Mouse (Mus musculus) midbrain, embryonic 11.5 days (tissue): ENCODE measurements around the gene Pi4k2a. TPM values are rescaled to one million over a fixed set of nuclear protein-coding genes. Genes with fewer than 3 reads are reported as not detected.

Experiments used
- ATAC-seq: fragments of 200-750 bp; cut with Nextera tagmentation; 2 replicates; pipeline ENCODE4 v1.8.0; 2017; ENCODE audit warnings: moderate TSS enrichment, moderate library complexity; ENCODE audit not compliant: low FRiP score
- DNase-seq: peaks from one replicate; pipeline ENCODE4 v3.0.0; 2015; ENCODE audit warnings: low spot score; ENCODE audit errors: missing footprints
- H3K27ac ChIP-seq: fragments of 300-500 bp; sonication (generic); 2 replicates; pipeline ENCODE4 v1.5.1; 2014; ENCODE audit warnings: low read depth, low read length
- H3K27me3 ChIP-seq: fragments of 300-500 bp; sonication (generic); 2 replicates; pipeline ENCODE4 v1.6.1; 2014; ENCODE audit warnings: mild to moderate bottlenecking, low read length, moderate library complexity, mixed read lengths; ENCODE audit not compliant: control insufficient read depth, insufficient read depth
- H3K36me3 ChIP-seq: fragments of 300-500 bp; sonication (generic); 2 replicates; pipeline ENCODE4 v1.6.1; 2014; ENCODE audit warnings: mild to moderate bottlenecking, low read length, moderate library complexity, mixed read lengths; ENCODE audit not compliant: control insufficient read depth, insufficient read depth
- H3K4me1 ChIP-seq: fragments of 300-500 bp; sonication (generic); 2 replicates; pipeline ENCODE4 v1.6.1; 2014; ENCODE audit warnings: low read length; ENCODE audit not compliant: control insufficient read depth, insufficient read depth
- H3K4me2 ChIP-seq: fragments of 300-500 bp; sonication (generic); 2 replicates; pipeline ENCODE4 v1.6.1; 2014; ENCODE audit warnings: mild to moderate bottlenecking, moderate library complexity
- H3K4me3 ChIP-seq: fragments of 300-500 bp; sonication (generic); 2 replicates; pipeline ENCODE4 v1.5.1; 2014; ENCODE audit warnings: low read depth, low read length
- H3K9ac ChIP-seq: fragments of 300-500 bp; sonication (generic); 2 replicates; pipeline ENCODE4 v1.6.1; 2014; ENCODE audit warnings: low read length
- H3K9me3 ChIP-seq: fragments of 300-500 bp; sonication (generic); 2 replicates; pipeline ENCODE4 v1.6.1; 2016; ENCODE audit warnings: low read length; ENCODE audit not compliant: control insufficient read depth
- WGBS: fragments of 180-500 bp; shearing (Covaris S2); extraction: QIAGEN DNeasy Blood & Tissue Kit; methylation state at CpG from one replicate; pipeline ENCODE4 v1.1.7; 2014; 5-methylcytosine and 5-hydroxymethylcytosine counted together
- polyA plus RNA-seq: library from polyadenylated mRNA; unstranded; fragments of >200 nt; fragmentation: Nextera tagmentation; extraction: Ambion mirVana; gene quantifications from 2 replicates; pipeline ENCODE4 v1.2.1, GENCODE M21; 2014

The Pi4k2a gene
- polyA plus RNA-seq, 1 experiment from 2014 or later: 22.1 TPM

DNA sequence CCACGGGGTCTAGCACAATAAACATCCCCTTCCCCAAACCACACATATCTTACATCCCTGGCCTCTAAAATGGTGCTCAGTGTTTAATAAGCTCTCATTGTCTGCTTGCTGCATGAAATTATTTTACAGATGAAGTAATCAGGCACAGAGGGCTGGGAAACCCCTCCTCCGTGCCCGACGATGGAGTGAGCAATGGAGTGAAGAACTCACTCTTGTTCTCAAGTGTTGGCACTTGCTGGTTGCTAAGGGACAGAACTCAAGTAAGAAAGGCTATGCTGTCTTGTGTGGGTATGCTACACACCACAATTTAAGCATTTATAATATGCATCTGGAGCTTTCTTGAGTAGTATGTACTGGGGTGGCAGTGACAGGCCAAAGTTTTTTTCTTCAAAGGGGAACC, 54.9 kb downstream of the Pi4k2a start:
- Histone ChIP-seq H3K4me3 (no peak overlapping the region), H3K36me3 (no peaks in the 10 kb centered on the region), H3K27ac (no peak overlapping the region), H3K4me1 (peaks cover 5% of the 10 kb centered on the region), H3K4me2 (no peak overlapping the region), H3K9me3 (no peaks in the 10 kb centered on the region), H3K27me3 (peaks cover 28% of the 10 kb centered on the region), H3K9ac (no peak overlapping the region)
- 75% methylated on average over 4 of the region's 4 CpGs for WGBS
- DNase-seq (no peak), ATAC-seq (no peak)

DNA sequence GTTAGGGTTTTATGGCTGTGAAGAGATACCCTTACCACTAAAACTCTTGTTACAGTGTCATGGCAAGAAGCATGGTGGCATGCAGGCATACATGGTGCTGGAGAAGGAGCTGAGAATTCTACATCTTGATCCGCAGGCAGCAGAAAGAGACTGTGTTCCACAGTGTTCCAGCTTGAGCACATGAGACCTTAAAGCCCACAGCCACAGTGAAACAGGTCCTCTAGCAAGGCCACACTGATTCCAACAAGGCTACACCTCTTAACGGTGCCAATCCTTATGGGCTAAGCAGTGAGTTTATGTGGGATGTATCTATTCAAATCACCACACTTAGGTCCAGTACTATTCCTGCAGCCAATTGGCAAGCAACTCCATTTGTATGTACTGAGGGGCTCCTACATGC, 55.5 kb downstream of the Pi4k2a start:
- Histone ChIP-seq H3K36me3 (no peaks in the 10 kb centered on the region), H3K4me2 (no peak overlapping the region), H3K4me3 (no peak overlapping the region), H3K9ac (no peak overlapping the region), H3K27ac (no peak overlapping the region), H3K27me3 (peaks cover 28% of the 10 kb centered on the region), H3K4me1 (peaks cover 5% of the 10 kb centered on the region), H3K9me3 (no peaks in the 10 kb centered on the region)
- 85% methylated on average over 2 of the region's 2 CpGs for WGBS
- ATAC-seq: no peak
- DNase-seq: no peak

DNA sequence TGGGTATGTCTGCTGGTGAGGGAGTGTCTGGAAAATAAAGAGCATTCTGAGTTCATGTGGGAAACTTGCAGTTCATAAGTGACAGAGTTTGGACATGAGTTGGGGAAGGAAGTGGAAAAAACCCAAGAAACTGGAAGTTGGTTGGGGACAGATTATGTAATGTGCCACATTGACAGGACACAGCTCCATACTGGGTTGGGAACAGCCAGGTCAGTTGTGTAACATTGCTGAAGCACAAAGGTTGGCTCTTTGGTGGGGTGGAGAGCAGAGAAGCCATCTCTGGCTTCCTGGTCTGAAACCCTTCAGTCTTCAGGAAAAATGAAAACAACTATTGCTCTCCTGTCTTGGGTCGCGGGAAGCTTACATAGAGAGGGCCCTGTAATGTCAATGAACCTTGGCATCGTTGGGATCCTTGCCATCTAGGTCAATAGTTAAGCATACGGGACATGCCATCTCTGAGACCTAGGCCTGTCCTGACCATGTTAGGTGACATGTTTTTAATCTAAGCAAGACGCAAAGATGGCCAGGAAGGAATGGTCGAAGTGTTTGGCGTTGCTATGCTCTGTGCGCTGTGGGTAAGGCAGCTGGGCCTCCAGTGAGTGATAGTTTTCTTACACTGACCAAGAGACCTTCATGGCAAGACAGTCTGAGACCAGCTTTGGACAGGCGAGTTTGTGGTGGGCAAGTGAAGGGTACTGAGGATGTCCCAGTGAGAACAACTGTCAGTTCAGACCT, 56.2 kb downstream of the Pi4k2a start:
- Histone ChIP-seq H3K4me2 (no peak overlapping the region), H3K36me3 (no peaks in the 10 kb centered on the region), H3K9me3 (no peaks in the 10 kb centered on the region), H3K27ac (no peak overlapping the region), H3K4me1 (peaks cover 5% of the 10 kb centered on the region), H3K4me3 (no peak overlapping the region), H3K27me3 (peaks cover 28% of the 10 kb centered on the region), H3K9ac (no peak overlapping the region)
- DNase-seq (no peak), ATAC-seq (0 out of 2 replicates have a peak, but pooled peaks have one; percentile 8)
- 90% methylated on average over 9 of the region's 9 CpGs for WGBS

DNA sequence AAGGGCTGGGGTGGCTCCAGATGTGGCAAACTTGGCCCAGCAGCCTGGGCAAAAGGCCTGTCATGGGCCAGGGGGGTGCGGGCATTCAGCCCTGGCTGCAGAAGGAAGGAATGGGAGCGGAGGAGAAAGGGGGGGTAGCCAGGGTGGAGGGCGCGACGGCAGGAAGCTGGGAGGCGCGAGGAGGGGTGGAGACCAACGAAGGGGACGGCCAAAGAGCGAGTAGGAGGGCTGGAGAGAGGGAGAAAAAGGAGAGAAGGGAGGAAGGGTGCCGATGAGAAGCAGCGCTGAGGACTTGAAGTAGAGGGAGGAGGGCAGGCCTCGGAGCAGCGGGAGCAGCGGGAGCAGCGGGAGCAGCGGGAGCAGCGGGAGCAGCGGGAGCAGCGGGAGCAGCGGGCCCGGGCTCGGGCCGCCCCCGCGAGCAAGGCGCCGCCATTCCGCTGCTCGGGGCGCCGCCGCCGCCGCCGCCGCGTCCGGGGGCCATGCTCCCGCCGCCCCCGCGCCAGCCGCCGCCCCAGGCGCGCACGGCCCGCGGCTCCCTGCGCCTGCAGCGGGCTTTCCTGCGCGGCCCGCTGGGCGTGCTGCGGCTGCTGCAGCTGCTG, 57.0 kb downstream of the Pi4k2a start, which contains the start of gene Marveld1:
Gene Marveld1 (plus strand): TSS at position 231 of the 599 bp plus-strand sequence.
- Histone ChIP-seq H3K9ac (peak within 1 kb of the TSS; percentile 73), H3K27me3 (peaks cover 28% of the 10 kb centered on the region), H3K36me3 (no peaks in the 10 kb centered on the region), H3K4me3 (peak within 1 kb of the TSS; percentile 59), H3K4me2 (peak within 1 kb of the TSS; percentile 81), H3K9me3 (no peaks in the 10 kb centered on the region), H3K27ac (no peak within 1 kb of the TSS), H3K4me1 (peaks cover 5% of the 10 kb centered on the region)
- under 1% methylated on average over 40 of the region's 57 CpGs for WGBS
- DNase-seq: peak; percentile 92
- ATAC-seq: peak; percentile 42; the same call in 1 of the 2 replicates

DNA sequence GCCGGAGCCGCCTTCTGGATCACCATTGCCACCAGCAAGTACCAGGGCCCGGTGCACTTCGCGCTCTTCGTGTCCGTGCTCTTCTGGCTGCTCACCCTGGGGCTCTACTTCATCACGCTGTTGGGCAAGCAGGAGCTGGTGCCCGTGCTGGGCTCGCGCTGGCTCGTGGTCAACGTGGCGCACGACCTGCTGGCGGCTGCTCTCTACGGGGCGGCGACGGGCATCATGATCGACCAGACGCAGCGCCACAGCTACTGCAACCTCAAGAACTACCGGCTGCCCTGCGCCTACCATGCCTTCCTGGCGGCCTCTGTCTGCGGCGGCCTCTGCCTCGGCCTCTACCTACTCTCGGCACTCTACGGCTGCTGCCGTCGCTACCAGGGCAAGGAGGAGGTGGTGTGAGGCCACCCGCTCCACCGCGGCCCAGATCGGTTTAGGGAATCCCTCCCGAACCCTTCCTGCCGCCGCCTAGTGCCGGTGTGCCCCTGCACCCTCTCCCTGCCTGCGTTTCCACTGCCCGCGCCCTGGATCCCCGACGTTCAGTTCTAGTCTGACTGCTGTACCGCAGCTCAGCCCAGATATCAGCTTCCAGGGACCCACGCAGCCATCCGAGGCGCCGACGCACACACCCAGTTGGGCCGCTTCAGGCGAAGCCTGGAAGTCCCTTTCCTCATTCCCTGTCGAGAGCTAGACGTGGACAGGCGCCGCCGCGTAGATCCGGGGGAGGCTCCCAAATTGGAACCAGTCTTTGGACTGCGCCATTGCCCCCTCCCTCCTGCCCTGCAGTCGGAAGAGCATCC, 57.7 kb downstream of the Pi4k2a start:
- peak overlapping the region; percentile 81 for H3K4me2 ChIP-seq
- DNase-seq (peak; percentile 96), ATAC-seq (peak; percentile 41; the same call in 1 of the 2 replicates)
- under 1% methylated on average over 63 of the region's 63 CpGs for WGBS
- H3K9ac ChIP-seq: peak overlapping the region; percentile 73
- peaks cover 5% of the 10 kb centered on the region for H3K4me1 ChIP-seq
- no peak overlapping the region for H3K27ac ChIP-seq
- H3K4me3 ChIP-seq: peak overlapping the region; percentile 59
- no peaks in the 10 kb centered on the region for H3K9me3 ChIP-seq
- H3K27me3 ChIP-seq: peaks cover 28% of the 10 kb centered on the region
- H3K36me3 ChIP-seq: no peaks in the 10 kb centered on the region

DNA sequence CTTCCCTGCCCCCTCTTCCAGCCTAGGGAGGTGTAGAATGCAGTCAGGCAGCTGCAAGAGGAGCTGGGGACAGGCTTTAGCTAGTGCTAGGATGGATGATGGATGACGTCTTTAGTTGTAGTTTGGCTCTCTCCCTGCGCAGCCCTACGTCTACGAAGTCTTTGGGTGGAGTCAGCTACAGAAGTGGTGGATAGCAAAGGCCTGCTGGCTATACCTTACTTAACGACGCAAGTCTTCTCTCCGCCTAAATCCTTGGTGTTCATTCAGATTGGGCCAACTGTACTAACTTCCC, 58.2 kb downstream of the Pi4k2a start:
- 20% methylated on average over 7 of the region's 7 CpGs for whole genome bisulfite sequencing
- DNase-seq: no peak
- Histone ChIP-seq H3K9me3 (no peaks in the 10 kb centered on the region), H3K27ac (no peak overlapping the region), H3K4me1 (peaks cover 5% of the 10 kb centered on the region), H3K4me3 (peak overlapping the region; percentile 59), H3K9ac (peak overlapping the region; percentile 73; the same call in 1 of the 2 replicates), H3K4me2 (peak overlapping the region; percentile 81), H3K36me3 (no peaks in the 10 kb centered on the region), H3K27me3 (peaks cover 28% of the 10 kb centered on the region)
- ATAC-seq: no peak

DNA sequence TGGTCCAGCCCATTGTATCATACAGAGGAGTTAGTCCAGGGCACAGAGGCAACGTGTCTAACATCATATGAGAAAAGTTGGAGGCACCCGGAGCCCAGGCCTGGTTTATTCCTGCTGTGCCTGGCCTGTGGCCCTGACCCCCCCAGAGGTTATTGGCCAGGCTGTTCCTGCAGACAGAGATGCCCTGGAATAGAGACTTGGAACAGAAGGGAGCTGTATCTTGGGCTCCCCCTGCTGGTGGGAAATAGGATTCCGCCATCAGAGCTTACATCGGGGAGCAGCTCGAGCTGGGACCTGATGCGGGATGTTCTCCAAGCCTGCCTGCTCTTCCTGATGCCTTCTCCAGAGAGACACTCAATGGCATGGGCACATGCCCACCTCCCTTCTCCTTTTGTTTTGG, 61.7 kb downstream of the Pi4k2a start:
- H3K9ac ChIP-seq: no peak overlapping the region
- H3K27me3 ChIP-seq: peaks cover 18% of the 10 kb centered on the region
- ATAC-seq: 0 out of 2 replicates have a peak, but pooled peaks have one; percentile 41
- H3K4me1 ChIP-seq: peaks cover 5% of the 10 kb centered on the region
- no peaks in the 10 kb centered on the region for H3K36me3 ChIP-seq
- H3K4me3 ChIP-seq: no peak overlapping the region
- H3K27ac ChIP-seq: no peak overlapping the region
- no peak overlapping the region for H3K4me2 ChIP-seq
- H3K9me3 ChIP-seq: no peaks in the 10 kb centered on the region
- peak; percentile 98 for DNase-seq
- WGBS: 10% methylated on average over 6 of the region's 6 CpGs

DNA sequence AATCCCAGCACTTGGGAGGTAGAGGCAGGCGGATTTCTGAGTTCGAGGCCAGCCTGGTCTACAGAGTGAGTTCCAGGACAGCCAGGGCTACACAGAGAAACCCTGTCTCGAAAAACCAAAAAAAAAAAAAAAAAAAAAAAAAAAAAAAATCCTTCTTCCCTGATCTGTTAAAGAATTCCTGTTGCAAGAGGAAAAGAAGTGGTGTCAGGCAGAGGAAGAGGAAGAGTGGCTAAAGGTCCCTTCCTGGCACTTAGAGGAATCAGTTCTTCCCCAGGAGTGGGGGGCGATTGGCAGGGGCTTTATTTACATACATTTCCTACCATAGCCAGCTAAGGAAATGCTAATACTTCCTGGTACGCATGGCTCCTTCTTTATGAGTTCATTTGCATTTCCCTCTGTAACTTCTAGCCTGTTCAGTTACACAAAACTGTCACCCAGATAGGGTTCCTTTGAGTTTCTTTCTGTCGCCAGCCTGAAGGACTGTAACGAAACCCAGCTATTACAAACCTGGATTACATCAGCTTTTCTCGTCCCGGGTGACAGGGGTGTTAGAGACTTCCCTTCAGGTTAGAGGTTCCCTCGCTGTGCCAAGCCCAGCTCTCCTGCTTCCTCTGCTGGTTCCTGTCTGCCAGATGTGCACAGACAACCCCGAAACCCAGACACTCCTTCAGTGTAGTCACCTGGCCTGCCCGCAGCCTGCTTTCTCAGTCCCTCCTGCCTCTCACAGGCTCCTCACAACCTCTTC, 67.4 kb downstream of the Pi4k2a start:
- H3K27me3 ChIP-seq: no peaks in the 10 kb centered on the region
- H3K4me2 ChIP-seq: no peak overlapping the region
- H3K9me3 ChIP-seq: no peaks in the 10 kb centered on the region
- ATAC-seq (no peak), DNase-seq (no peak)
- H3K4me3 ChIP-seq: no peak overlapping the region
- no peak overlapping the region for H3K9ac ChIP-seq
- H3K4me1 ChIP-seq: no peaks in the 10 kb centered on the region
- H3K27ac ChIP-seq: peak overlapping the region; percentile 57
- no peaks in the 10 kb centered on the region for H3K36me3 ChIP-seq
- 77% methylated on average over 12 of the region's 12 CpGs for WGBS
